Mouse (Mus musculus) hindlimb bud, embryonic 11.5 days (tissue): ENCODE results near the gene Gm17078.
"Not testable (repeated sequence)": the region's sequence is repeated elsewhere in the genome, so short reads cannot be mapped to it uniquely, and the experiment has no call there.

Experiments used
- DNase-seq: peaks from one replicate; pipeline ENCODE4 v3.0.0-alpha.2; 2012; ENCODE audit warnings: low read depth, low spot score; ENCODE audit errors: extremely low spot score

Gm17078 gene

GRCm38 (mm10) chr14:51611210-51611609, at the start of gene Gm17078:
TSS of gene Gm17078 (minus strand) at chr14:51611310.
- DNase-seq = no peak

GRCm38 (mm10) chr14:51635566-51635965, 24.5 kb upstream of the Gm17078 start, which contains the start of gene Gm4181:
TSS of gene Gm4181 (minus strand) at chr14:51635666.
- DNase-seq = not testable (repeated sequence)

DNA sequence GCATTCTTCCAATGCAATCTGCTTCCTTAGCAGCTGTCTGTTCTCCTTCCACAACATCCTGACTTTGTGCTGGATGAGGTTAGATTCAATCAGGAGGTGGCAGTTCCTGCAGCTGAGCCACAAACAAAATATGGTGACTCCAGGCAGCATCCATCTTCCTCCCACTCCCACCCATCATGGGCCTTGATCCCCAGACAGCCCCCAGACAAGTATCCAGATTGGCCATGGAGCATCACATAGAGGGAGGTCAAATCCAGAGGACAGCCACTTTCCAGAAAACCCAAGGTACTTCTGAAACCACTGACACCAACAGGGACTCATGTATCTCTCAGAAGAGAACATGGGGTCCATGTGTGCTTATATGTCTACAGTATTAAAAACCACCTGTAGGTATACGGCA, 21.3 kb upstream of the Gm17078 start:
- not testable (repeated sequence) for DNase-seq

DNA sequence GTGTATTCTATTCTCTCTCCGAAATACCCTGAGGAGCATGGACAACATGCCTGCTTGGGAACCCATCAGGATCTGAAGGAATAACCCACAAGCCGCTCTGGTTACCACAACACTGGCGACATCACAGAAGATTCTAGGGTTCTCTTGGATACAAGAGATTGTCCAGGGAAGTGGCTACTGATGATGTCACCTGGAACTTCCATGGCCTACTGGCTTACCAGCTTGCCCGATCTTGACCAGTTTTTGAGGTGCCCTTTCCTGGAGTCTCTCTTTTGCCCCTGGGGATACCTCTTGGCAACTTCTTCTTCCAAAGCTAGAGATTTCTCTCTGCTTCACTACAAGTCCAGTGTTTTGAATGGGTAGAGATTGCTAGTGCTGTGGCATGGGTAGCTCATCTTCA, 19.1 kb downstream of the Gm17078 start, which contains the start of gene Gm17174:
Gene Gm17174, minus strand, starts transcription at position 101 of the 400 bp plus-strand sequence.
- DNase-seq = not testable (repeated sequence)

GRCm38 (mm10) chr14:51573963-51574362, 37.1 kb downstream of the Gm17078 start, which contains the start of gene Gm17175:
TSS of gene Gm17175 (minus strand) at chr14:51574063.
- not testable (repeated sequence) for DNase-seq
